Mouse (Mus musculus) C2C12 (cell line): ENCODE measurements around the gene Tgfb3.

ENCODE experiments used
- CTCF ChIP-seq: IDR thresholded peaks from one replicate; pipeline ENCODE4 v1.5.1; 2011; ENCODE audit not compliant: control insufficient read depth, insufficient read depth, insufficient read length
- MAX ChIP-seq: IDR thresholded peaks from one replicate; pipeline ENCODE4 v1.6.1; 2011; ENCODE audit warnings: mild to moderate bottlenecking, control low read depth
- USF1 ChIP-seq: IDR thresholded peaks from one replicate; pipeline ENCODE4 v1.6.1; 2011; ENCODE audit warnings: low read depth, mild to moderate bottlenecking, control low read depth, moderate library complexity

- TF ChIP-seq CTCF: no peak
- no peak for TF ChIP-seq MAX
- TF ChIP-seq USF1: no peak
Observed at GRCm38 (mm10) chr12:86047376-86047775, 31.5 kb downstream of the Tgfb3 start.
